16 mouse cellular contexts compared by ENCODE assay signal in genomic region chr14:56303506-56304025, GRCm38 (mm10). TPM values are rescaled to one million over a fixed set of nuclear protein-coding genes. Genes with fewer than 3 reads are reported as not detected.
DNase-seq lines count a peak whose midpoint lies in the region; ATAC-seq and TF ChIP-seq lines count a peak whose summit lies in the region.
"Had no signal": no experiment of that assay in that cellular context is flagged by ENCODE, and none has a peak within 500 bp of the region (broad histone marks: within the 10 kb centered on the region; RNA-seq: fewer than 3 reads in every experiment).

No protein-coding gene starts in this region.

- no peak for ATAC-seq in heart, embryonic 13.5 days (ENCODE audit: extremely low read depth, insufficient number of reproducible peaks, low FRiP score, low TSS enrichment)
- ATAC-seq in lung, embryonic 14.5 days (ENCODE audit: insufficient read depth), result no peak
- no peak for ATAC-seq in lung, postnatal 0 days
- ATAC-seq in stomach, embryonic 16.5 days (ENCODE audit: insufficient read depth, low FRiP score), result no peak

- H3K27me3 ChIP-seq in heart, embryonic 13.5 days (replicated peaks), result no peaks in the 10 kb centered on the region
- H3K27me3 ChIP-seq in lung, embryonic 14.5 days (ENCODE audit: insufficient read depth, low read length), result no peaks in the 10 kb centered on the region
- H3K27me3 ChIP-seq in lung, postnatal 0 days (replicated peaks; ENCODE audit: insufficient read depth, low read length), result no peaks in the 10 kb centered on the region
- no peaks in the 10 kb centered on the region for H3K27me3 ChIP-seq in stomach, embryonic 16.5 days (ENCODE audit: control insufficient read depth, insufficient read depth, low read length)
- H3K27me3 ChIP-seq: embryonic facial prominence, embryonic 12.5 days; forebrain, embryonic 13.5 days had no signal

- no peak for TF ChIP-seq EP300 in lung, postnatal 0 days (IDR thresholded peaks at IDR 0.05)

- intact Hi-C loops in left cerebral cortex, adult 2 months (cut with DNase I), result loop anchor here (5.0 kb wide), 1 partner anchor 96 kb away; no protein-coding TSS in a partner anchor

- WGBS in heart, embryonic 13.5 days, result 48% methylated on average over 10 of the region's 10 CpGs
- WGBS in lung, embryonic 14.5 days, result 40% methylated on average over 10 of the region's 10 CpGs
- WGBS in lung, postnatal 0 days, result 44% methylated on average over 10 of the region's 10 CpGs
- WGBS in stomach, embryonic 16.5 days, result 45% methylated on average over 10 of the region's 10 CpGs

- H3K9me3 ChIP-seq in heart, embryonic 13.5 days, result no peaks in the 10 kb centered on the region
- no peaks in the 10 kb centered on the region for H3K9me3 ChIP-seq in lung, embryonic 14.5 days (ENCODE audit: low read depth, low read length)
- H3K9me3 ChIP-seq in lung, postnatal 0 days (ENCODE audit: low read length), result no peaks in the 10 kb centered on the region
- H3K9me3 ChIP-seq in stomach, embryonic 16.5 days (replicated peaks; ENCODE audit: control insufficient read depth, low read length), result no peaks in the 10 kb centered on the region
- H3K9me3 ChIP-seq: embryonic facial prominence, embryonic 12.5 days; forebrain, embryonic 13.5 days had no signal

- peak overlapping the region; percentile 25 for H3K4me2 ChIP-seq in heart, embryonic 13.5 days
- peak overlapping the region; percentile 10; the same call in 1 of the 2 replicates for H3K4me2 ChIP-seq in lung, embryonic 14.5 days
- H3K4me2 ChIP-seq in lung, postnatal 0 days (replicated peaks; ENCODE audit: low read depth, low read length), result no peak overlapping the region; the same call in 1 of the 2 replicates
- H3K4me2 ChIP-seq in stomach, embryonic 16.5 days (ENCODE audit: low read depth, low read length), result peak overlapping the region; percentile 31; the same call in 1 of the 2 replicates
- H3K4me2 ChIP-seq: embryonic facial prominence, embryonic 12.5 days; forebrain, embryonic 13.5 days had no signal

- no peaks in the 10 kb centered on the region for H3K36me3 ChIP-seq in heart, embryonic 13.5 days
- H3K36me3 ChIP-seq in lung, embryonic 14.5 days (ENCODE audit: insufficient read depth), result no peaks in the 10 kb centered on the region
- no peaks in the 10 kb centered on the region for H3K36me3 ChIP-seq in lung, postnatal 0 days (ENCODE audit: insufficient read depth, low read length)
- no peaks in the 10 kb centered on the region for H3K36me3 ChIP-seq in stomach, embryonic 16.5 days (ENCODE audit: control insufficient read depth, insufficient read depth, low read length)
- H3K36me3 ChIP-seq: embryonic facial prominence, embryonic 12.5 days had no signal

- no peak overlapping the region for H3K4me3 ChIP-seq in heart, embryonic 13.5 days
- no peak overlapping the region for H3K4me3 ChIP-seq in lung, embryonic 14.5 days (ENCODE audit: low read depth, low read length)
- no peak overlapping the region for H3K4me3 ChIP-seq in lung, postnatal 0 days (ENCODE audit: low read depth, low read length)
- H3K4me3 ChIP-seq in stomach, embryonic 16.5 days (replicated peaks; ENCODE audit: low read length), result no peak overlapping the region
- H3K4me3 ChIP-seq in left cerebral cortex, adult 2 months, result no peak overlapping the region
- H3K4me3 ChIP-seq: embryonic facial prominence, embryonic 12.5 days; forebrain, embryonic 13.5 days; layer of hippocampus, adult 2 months had no signal

- DNase-seq in heart, adult 11 months, result no peak
- peak; percentile 13 for DNase-seq in lung, embryonic 14.5 days
- DNase-seq in lung, postnatal 0 days (ENCODE audit: low spot score), result no peak
- peak; percentile 65 for DNase-seq in induced T-regulatory cell, adult 2 months (ENCODE audit: low read depth)
- no peak for DNase-seq in layer of hippocampus, postnatal 14 days (ENCODE audit: low spot score in 2 of 2)
- no peak for DNase-seq in left cerebral cortex, adult 2 months (ENCODE audit: extremely low spot score in 1 of 2, low spot score in 2 of 2)
- DNase-seq: cerebellum, adult 11-12 months; right cerebral cortex, postnatal 25 days had no signal

- no peak overlapping the region for H3K27ac ChIP-seq in heart, embryonic 13.5 days (replicated peaks)
- H3K27ac ChIP-seq in lung, embryonic 14.5 days (ENCODE audit: low read depth), result no peak overlapping the region
- H3K27ac ChIP-seq in lung, postnatal 0 days (ENCODE audit: low read length), result no peak overlapping the region
- no peak overlapping the region for H3K27ac ChIP-seq in stomach, embryonic 16.5 days (ENCODE audit: low read length)
- no peak overlapping the region for H3K27ac ChIP-seq in left cerebral cortex, adult 2 months
- H3K27ac ChIP-seq: embryonic facial prominence, embryonic 12.5 days; forebrain, embryonic 13.5 days; layer of hippocampus, adult 2 months had no signal

- TF ChIP-seq CTCF in lung, embryonic 14.5 days (IDR thresholded peaks at IDR 0.05; ENCODE audit: low read depth), result no peak
- TF ChIP-seq CTCF in lung, postnatal 0 days (IDR thresholded peaks at IDR 0.05), result no peak
- no peak for TF ChIP-seq CTCF in left cerebral cortex, adult 2 months (IDR thresholded peaks at IDR 0.05)

- H3K4me1 ChIP-seq in heart, embryonic 13.5 days, result no peaks in the 10 kb centered on the region
- no peaks in the 10 kb centered on the region for H3K4me1 ChIP-seq in lung, embryonic 14.5 days (ENCODE audit: insufficient read depth)
- no peaks in the 10 kb centered on the region for H3K4me1 ChIP-seq in lung, postnatal 0 days (ENCODE audit: insufficient read depth, low read depth, low read length)
- no peaks in the 10 kb centered on the region for H3K4me1 ChIP-seq in stomach, embryonic 16.5 days (ENCODE audit: control insufficient read depth, insufficient read depth, low read length)
- H3K4me1 ChIP-seq: embryonic facial prominence, embryonic 12.5 days; forebrain, embryonic 13.5 days had no signal

- no peak overlapping the region for H3K9ac ChIP-seq in heart, embryonic 13.5 days
- H3K9ac ChIP-seq in lung, embryonic 14.5 days, result no peak overlapping the region
- no peak overlapping the region for H3K9ac ChIP-seq in lung, postnatal 0 days (replicated peaks; ENCODE audit: low read depth)
- H3K9ac ChIP-seq in stomach, embryonic 16.5 days (ENCODE audit: low read length), result no peak overlapping the region
- H3K9ac ChIP-seq: embryonic facial prominence, embryonic 12.5 days; forebrain, embryonic 13.5 days had no signal

RNA-seq across cellular contexts. Expression of gene Gzmb, which starts 41.5 kb away (rescaled TPM):
- 0.23 TPM in 1 of 2 replicates, not detected in the other for polyA plus RNA-seq in heart, embryonic 13.5 days (2015; fragmentation: Nextera tagmentation; extraction: Ambion mirVana)
- polyA plus RNA-seq in lung, embryonic 14.5 days (2014; fragmentation: Nextera tagmentation; extraction: Ambion mirVana), result 0.25 and 0.38 TPM in 2 replicates
- 1.4 TPM in 2 replicates for polyA plus RNA-seq in lung, postnatal 0 days (2015; fragmentation: Nextera tagmentation; extraction: Ambion mirVana)
- polyA plus RNA-seq in stomach, embryonic 16.5 days (2015; fragmentation: Nextera tagmentation; extraction: Ambion mirVana), result 1.6 and 1.9 TPM in 2 replicates
- total RNA-seq in layer of hippocampus, postnatal 14 days (2021), result not detected
- not detected for total RNA-seq in left cerebral cortex, adult 2 months (2021)
- total RNA-seq: heart, postnatal 10 days; layer of hippocampus, adult 2 months; left cerebral cortex, postnatal 36 days had no signal
- polyA plus RNA-seq: forebrain, embryonic 13.5 days; testis, adult 2 months had no signal

Comparison
In these comparisons a context has a peak if more than half of its experiments do, and no peak if none do; other contexts are left out.
1. DNase-seq: peak in lung, embryonic 14.5 days (single experiment) and induced T-regulatory cell, adult 2 months (single experiment); none in heart, adult 11 months (single experiment), lung, postnatal 0 days (single experiment), layer of hippocampus, postnatal 14 days (0 of 2) and left cerebral cortex, adult 2 months (0 of 2).